Mouse (Mus musculus) hindbrain, embryonic 16.5 days (tissue): ENCODE data around the gene Pcgf3. TPM values are rescaled to one million over a fixed set of nuclear protein-coding genes. Genes with fewer than 3 reads are reported as not detected.

Experiments
- ATAC-seq: fragments of 200-750 bp; cut with Nextera tagmentation; 2 replicates; pipeline ENCODE4 v1.8.0; 2017; ENCODE audit warnings: moderate TSS enrichment, moderate library complexity
- H3K27ac ChIP-seq: fragments of 300-500 bp; sonication (generic); 2 replicates; pipeline ENCODE4 v1.5.1; 2014; ENCODE audit warnings: low read depth, mild to moderate bottlenecking, control low read depth, low read length, moderate library complexity
- H3K27me3 ChIP-seq: fragments of 300-500 bp; sonication (generic); replicated peaks from 2 replicates; pipeline ENCODE4 v1.6.1; 2014; ENCODE audit warnings: low read length; ENCODE audit not compliant: control insufficient read depth, insufficient read depth
- H3K36me3 ChIP-seq: fragments of 300-500 bp; sonication (generic); 2 replicates; pipeline ENCODE4 v1.6.1; 2014; ENCODE audit warnings: mild to moderate bottlenecking, low read length, moderate library complexity, mixed read lengths; ENCODE audit not compliant: control insufficient read depth, insufficient read depth
- H3K4me1 ChIP-seq: fragments of 300-500 bp; sonication (generic); 2 replicates; pipeline ENCODE4 v1.6.1; 2014; ENCODE audit warnings: low read depth, low read length; ENCODE audit not compliant: control insufficient read depth, insufficient read depth
- H3K4me2 ChIP-seq: fragments of 300-500 bp; sonication (generic); 2 replicates; pipeline ENCODE4 v1.6.1; 2014; ENCODE audit warnings: mild to moderate bottlenecking, low read length, control low read depth, moderate library complexity
- H3K4me3 ChIP-seq: fragments of 300-500 bp; sonication (generic); 2 replicates; pipeline ENCODE4 v1.5.1; 2014; ENCODE audit warnings: mild to moderate bottlenecking, low read length, control low read depth, moderate library complexity
- H3K9ac ChIP-seq: fragments of 300-500 bp; sonication (generic); 2 replicates; pipeline ENCODE4 v1.6.1; 2014; ENCODE audit warnings: low read depth, mild to moderate bottlenecking, control low read depth, low read length, moderate library complexity
- H3K9me3 ChIP-seq: fragments of 300-500 bp; sonication (generic); 2 replicates; pipeline ENCODE4 v1.6.1; 2014; ENCODE audit warnings: mild to moderate bottlenecking, low read length, moderate library complexity; ENCODE audit not compliant: control insufficient read depth
- WGBS: fragments of 180-500 bp; shearing (Covaris S2); extraction: QIAGEN DNeasy Blood & Tissue Kit; methylation state at CpG from one replicate; pipeline ENCODE4 v1.1.7; 2014; 5-methylcytosine and 5-hydroxymethylcytosine counted together
- polyA plus RNA-seq: library from polyadenylated mRNA; unstranded; fragments of >200 nt; fragmentation: Nextera tagmentation; extraction: Ambion mirVana; gene quantifications from 2 replicates; pipeline ENCODE4 v1.2.1, GENCODE M21; 2015

The Pcgf3 gene
- polyA plus RNA-seq, 1 experiment from 2014 or later: 20.2 TPM

DNA sequence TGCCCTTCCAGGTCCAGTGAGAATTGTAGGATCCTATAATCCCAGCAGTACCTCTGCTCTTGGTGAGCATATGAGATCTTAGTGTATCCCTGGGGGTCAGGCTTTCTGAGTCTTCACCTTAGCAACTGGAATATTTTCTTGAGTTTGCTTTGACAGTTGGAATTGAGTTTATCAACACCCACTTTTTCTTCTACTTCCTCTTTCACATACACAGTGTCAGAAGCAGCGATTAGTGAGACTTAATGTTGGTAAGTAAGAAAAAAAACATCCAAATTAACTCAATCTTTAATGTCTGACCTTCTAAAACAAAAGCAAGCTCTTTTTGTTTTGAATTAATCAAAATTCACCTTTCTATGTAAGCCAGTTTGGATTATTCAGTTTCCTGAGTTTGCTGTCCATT, 40.5 kb downstream of the Pcgf3 start:
- no peaks in the 10 kb centered on the region for H3K4me1 ChIP-seq
- H3K36me3 ChIP-seq: peaks cover 61% of the 10 kb centered on the region
- H3K27me3 ChIP-seq: no peaks in the 10 kb centered on the region
- ATAC-seq: no peak
- H3K9me3 ChIP-seq: no peaks in the 10 kb centered on the region
- no peak overlapping the region for H3K4me3 ChIP-seq
- no peak overlapping the region for H3K4me2 ChIP-seq
- no peak overlapping the region for H3K27ac ChIP-seq
- no peak overlapping the region for H3K9ac ChIP-seq
- 93% methylated on average over 1 of the region's 1 CpGs for WGBS

DNA sequence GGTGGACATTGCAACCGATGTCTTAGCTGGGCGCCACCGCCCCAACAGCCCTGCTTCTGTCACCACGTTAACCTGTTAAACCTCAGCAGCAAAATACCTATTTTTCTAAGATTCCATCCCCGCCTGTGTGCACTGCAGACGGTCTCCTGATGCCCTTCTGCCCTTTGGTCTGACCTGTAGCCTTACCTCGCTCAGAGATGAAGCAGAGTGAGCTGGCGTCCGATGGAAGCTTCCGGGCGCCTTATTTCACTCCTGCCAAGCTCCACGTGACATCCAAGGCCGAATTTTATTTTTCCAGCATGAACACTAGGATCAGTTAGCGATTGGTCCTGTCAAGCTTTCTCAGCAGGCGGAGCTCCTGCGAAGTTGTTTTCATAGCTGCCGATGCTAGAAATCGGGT, 41.3 kb downstream of the Pcgf3 start:
- no peak for ATAC-seq
- H3K4me2 ChIP-seq: no peak overlapping the region
- H3K4me3 ChIP-seq: no peak overlapping the region
- H3K9me3 ChIP-seq: no peaks in the 10 kb centered on the region
- no peak overlapping the region for H3K9ac ChIP-seq
- WGBS: 90% methylated on average over 18 of the region's 18 CpGs
- peaks cover 55% of the 10 kb centered on the region for H3K36me3 ChIP-seq
- no peaks in the 10 kb centered on the region for H3K4me1 ChIP-seq
- H3K27ac ChIP-seq: no peak overlapping the region
- no peaks in the 10 kb centered on the region for H3K27me3 ChIP-seq

DNA sequence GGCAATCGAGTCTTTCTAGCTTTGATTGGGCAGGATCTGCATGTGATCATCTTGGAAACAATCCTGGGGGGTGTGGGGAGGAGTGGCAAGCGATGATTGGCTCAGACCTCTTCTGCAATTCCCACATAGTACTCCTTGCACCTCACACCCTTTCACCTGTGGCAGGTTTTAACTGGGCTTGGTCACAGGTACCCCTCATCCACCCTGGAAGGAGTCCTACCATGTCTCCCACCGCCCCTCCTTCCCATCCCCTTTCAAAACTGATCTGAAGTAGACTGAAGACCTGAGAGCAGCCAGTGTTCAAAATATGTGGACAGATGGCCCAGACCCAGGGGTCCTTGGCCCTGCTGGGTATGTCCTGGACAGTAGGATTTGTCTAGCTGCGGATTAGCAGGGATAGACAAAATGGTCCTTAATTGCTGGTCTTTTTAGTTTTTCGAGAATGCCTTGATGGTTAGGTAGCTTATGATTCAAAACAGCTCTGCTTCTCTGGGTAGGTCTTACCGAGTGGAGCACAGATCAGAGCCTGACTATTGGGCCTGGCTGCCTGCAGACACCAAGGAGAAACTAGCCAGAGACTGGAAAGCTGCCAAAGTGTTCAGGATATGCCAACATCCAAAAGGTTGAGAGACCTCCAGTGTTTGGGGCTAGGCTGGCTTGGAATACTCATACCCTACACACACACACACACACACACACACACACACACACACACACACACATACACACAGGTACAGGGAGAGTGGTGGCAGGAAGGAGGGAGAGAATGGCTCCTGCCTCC, 54.7 kb downstream of the Pcgf3 start:
- Histone ChIP-seq H3K4me3 (no peak overlapping the region), H3K36me3 (0 out of 2 replicates have a peak, but pooled peaks cover 6% of the 10 kb centered on the region), H3K27me3 (no peaks in the 10 kb centered on the region), H3K27ac (no peak overlapping the region), H3K9me3 (no peaks in the 10 kb centered on the region), H3K9ac (no peak overlapping the region), H3K4me2 (no peak overlapping the region), H3K4me1 (no peaks in the 10 kb centered on the region)
- WGBS: 66% methylated on average over 6 of the region's 6 CpGs
- ATAC-seq: peak; percentile 56; the same call in 1 of the 2 replicates

DNA sequence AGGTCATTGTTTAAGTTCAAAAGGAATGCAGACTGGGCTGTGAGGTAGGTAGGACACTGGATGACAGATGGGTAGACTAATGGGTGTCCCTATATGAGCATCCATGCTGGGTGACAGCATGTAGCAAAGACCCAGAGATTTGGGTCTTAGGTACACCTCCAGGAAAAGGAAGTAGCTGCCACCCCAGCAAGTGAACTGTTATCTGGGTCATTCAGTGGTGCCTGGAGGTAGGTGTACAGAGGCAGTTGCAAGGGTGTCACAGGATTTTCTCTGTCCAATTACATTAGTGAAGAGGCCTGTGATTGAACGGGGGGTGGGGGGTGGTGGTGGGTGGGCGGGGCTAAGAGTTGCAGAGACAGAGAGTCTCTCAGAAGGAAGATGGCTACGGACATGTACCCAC, 55.6 kb downstream of the Pcgf3 start:
- Histone ChIP-seq H3K4me3 (no peak overlapping the region), H3K27me3 (no peaks in the 10 kb centered on the region), H3K27ac (no peak overlapping the region), H3K9ac (no peak overlapping the region), H3K9me3 (no peaks in the 10 kb centered on the region), H3K4me2 (no peak overlapping the region), H3K36me3 (0 out of 2 replicates have a peak, but pooled peaks cover 6% of the 10 kb centered on the region), H3K4me1 (no peaks in the 10 kb centered on the region)
- WGBS: 94% methylated on average over 3 of the region's 3 CpGs
- no peak for ATAC-seq

DNA sequence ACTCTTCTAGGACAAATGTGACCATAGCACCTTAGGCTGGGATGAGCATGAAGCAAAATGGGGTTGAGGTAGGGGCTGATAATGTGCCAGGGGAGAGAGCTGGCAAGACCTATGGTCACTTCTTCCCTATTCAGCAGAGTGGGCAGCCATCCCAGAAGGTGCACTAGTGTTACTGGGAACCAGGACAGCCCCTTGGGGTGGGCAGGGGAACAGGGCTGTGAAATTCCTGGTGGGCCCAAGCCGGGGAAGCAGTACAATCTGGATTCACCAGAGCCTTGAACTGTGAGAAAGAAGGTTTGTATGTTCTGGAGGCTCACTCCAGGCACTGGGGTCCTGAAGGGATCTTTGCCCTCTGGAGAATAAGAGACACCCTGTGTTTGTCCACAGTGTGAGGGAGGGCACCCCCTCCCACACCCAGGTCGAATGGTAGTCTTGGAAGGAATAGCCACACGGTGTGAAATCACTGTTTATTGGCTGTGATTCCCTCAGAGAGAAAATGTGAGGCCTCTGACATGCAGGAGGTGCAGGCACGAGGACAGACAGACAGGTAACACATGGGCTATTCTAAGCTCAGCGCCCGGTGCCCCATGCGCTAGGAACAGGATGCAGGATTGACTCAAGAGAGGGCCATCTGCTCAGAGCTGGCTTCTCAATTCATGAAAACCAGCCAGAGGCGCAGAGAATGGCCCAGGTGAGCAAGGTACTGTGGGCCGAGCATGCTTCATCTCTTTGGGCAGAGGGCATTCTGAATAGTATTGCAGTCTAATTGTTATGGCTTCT, 57.3 kb downstream of the Pcgf3 start:
- no peak overlapping the region for H3K4me3 ChIP-seq
- WGBS: 82% methylated on average over 9 of the region's 9 CpGs
- H3K4me2 ChIP-seq: no peak overlapping the region
- H3K36me3 ChIP-seq: 0 out of 2 replicates have a peak, but pooled peaks cover 6% of the 10 kb centered on the region
- no peaks in the 10 kb centered on the region for H3K27me3 ChIP-seq
- ATAC-seq: no peak
- H3K9me3 ChIP-seq: no peaks in the 10 kb centered on the region
- no peak overlapping the region for H3K9ac ChIP-seq
- H3K27ac ChIP-seq: no peak overlapping the region
- no peaks in the 10 kb centered on the region for H3K4me1 ChIP-seq

DNA sequence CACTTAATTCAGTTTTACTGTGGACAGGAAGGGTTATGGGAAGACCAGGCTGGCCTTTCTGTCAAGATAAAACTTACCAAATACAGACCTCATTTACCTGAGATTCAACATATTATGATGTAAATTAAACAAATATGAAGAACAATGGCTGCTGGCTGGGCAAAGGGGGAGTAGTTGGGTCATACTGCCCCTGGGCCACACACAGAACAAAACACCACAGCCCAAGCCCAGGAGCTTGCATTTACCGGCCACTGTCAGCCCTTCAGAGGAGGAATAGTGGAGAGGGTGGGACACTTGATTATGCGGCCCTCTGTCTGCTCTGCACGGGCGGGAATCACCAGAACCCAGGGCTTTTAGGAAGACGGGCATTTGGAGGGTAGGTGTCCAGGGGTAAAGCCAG, 57.9 kb downstream of the Pcgf3 start:
- Histone ChIP-seq H3K27me3 (no peaks in the 10 kb centered on the region), H3K4me3 (no peak overlapping the region), H3K9ac (no peak overlapping the region), H3K9me3 (no peaks in the 10 kb centered on the region), H3K4me1 (no peaks in the 10 kb centered on the region), H3K36me3 (0 out of 2 replicates have a peak, but pooled peaks cover 6% of the 10 kb centered on the region), H3K4me2 (no peak overlapping the region), H3K27ac (no peak overlapping the region)
- ATAC-seq: no peak
- 73% methylated on average over 5 of the region's 5 CpGs for WGBS

DNA sequence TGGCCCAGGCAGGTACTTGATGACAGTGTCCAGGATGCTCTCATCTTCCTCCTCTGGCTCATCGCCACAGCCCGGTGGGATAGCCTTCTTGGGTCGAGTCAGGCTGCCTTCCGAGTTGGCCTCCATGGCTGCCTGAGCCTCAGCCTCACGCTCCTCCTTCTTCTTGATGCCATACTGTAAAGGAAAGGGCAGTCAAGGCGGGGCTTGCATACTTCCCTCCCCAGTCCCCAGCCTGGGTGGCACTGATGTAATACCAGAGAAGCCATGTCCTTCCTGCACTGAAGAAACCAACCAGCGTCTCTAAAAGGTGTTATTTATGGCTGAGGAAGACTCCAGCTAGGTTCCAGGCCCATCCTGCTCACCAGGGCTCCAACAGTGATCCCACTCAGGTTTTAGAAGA, 59.1 kb downstream of the Pcgf3 start:
- WGBS: 88% methylated on average over 7 of the region's 7 CpGs

DNA sequence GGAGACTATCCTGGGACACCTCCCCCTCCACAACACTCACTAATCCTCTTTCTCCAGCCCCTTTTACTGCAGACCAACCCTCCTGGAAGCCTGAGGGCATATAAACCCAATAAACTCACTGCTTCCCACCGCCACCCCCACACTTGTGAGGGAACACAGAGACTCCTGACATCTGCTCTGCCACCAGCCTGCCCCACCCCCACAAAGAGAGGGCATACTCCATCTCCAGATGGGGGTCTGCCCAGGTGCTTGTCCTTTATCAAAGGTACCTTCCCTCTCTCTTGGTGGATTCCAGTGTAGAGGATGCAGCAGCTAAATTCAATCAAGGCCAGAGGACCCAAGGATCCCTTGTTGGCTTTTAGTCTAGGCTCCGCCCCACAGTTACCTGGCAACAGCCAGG, 60.0 kb downstream of the Pcgf3 start:
- Histone ChIP-seq H3K4me2 (no peak overlapping the region), H3K4me1 (no peaks in the 10 kb centered on the region), H3K27ac (no peak overlapping the region), H3K9ac (no peak overlapping the region), H3K9me3 (no peaks in the 10 kb centered on the region), H3K4me3 (no peak overlapping the region), H3K27me3 (no peaks in the 10 kb centered on the region), H3K36me3 (peaks cover 15% of the 10 kb centered on the region; the same call in 1 of the 2 replicates)
- no peak for ATAC-seq
- WGBS: 67% methylated on average over 2 of the region's 2 CpGs

More for the DNA sequence above, 59.1 kb downstream of the Pcgf3 start:
- ATAC-seq: no peak
- H3K27me3 ChIP-seq: no peaks in the 10 kb centered on the region
- no peak overlapping the region for H3K9ac ChIP-seq
- H3K27ac ChIP-seq: no peak overlapping the region
- no peaks in the 10 kb centered on the region for H3K4me1 ChIP-seq
- H3K4me3 ChIP-seq: no peak overlapping the region
- peaks cover 15% of the 10 kb centered on the region; the same call in 1 of the 2 replicates for H3K36me3 ChIP-seq
- H3K4me2 ChIP-seq: no peak overlapping the region
- no peaks in the 10 kb centered on the region for H3K9me3 ChIP-seq

DNA sequence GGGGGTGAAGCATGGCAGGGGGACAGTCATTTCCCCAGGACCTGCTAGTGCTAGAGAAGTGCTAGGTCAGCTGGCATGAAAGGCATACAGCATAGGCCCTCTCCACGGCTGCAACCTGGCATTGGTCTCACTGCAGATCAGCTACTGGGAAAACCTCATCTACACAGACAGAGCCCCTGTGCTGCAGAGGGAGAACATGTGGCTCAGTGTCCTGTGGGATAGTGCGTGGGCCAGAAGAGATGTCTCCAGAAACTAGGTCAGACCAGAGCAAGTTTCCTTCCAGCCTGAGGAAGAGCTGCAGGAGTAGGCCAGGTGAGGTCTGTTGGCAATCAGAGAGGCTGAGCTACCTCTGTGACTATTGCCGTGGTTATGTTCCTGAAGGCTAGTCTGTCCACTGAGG, 60.9 kb downstream of the Pcgf3 start:
- WGBS: 82% methylated on average over 3 of the region's 3 CpGs
- ATAC-seq: no peak
- no peaks in the 10 kb centered on the region for H3K27me3 ChIP-seq
- H3K4me3 ChIP-seq: no peak overlapping the region
- H3K4me2 ChIP-seq: no peak overlapping the region
- H3K27ac ChIP-seq: no peak overlapping the region
- no peaks in the 10 kb centered on the region for H3K4me1 ChIP-seq
- no peak overlapping the region for H3K9ac ChIP-seq
- H3K9me3 ChIP-seq: no peaks in the 10 kb centered on the region
- peaks cover 15% of the 10 kb centered on the region; the same call in 1 of the 2 replicates for H3K36me3 ChIP-seq
